Mouse (Mus musculus) neural tube, embryonic 12.5 days (tissue): ENCODE measurements at regions not wholly inside any gene's neighbourhood (a gene's known extent, or its start where the extent isn't known, plus 50 kb on each side); places are given as distances from the start of the nearest gene placed in this dataset.

Experiments
- ATAC-seq: fragments of 200-750 bp; cut with Nextera tagmentation; 2 replicates; pipeline ENCODE4 v1.8.0; 2017; ENCODE audit warnings: low read depth, mild to moderate bottlenecking, moderate TSS enrichment, moderate library complexity; ENCODE audit not compliant: low FRiP score
- H3K27ac ChIP-seq: fragments of 300-500 bp; sonication (generic); 2 replicates; pipeline ENCODE4 v1.5.1; 2016
- H3K27me3 ChIP-seq: fragments of 300-500 bp; sonication (generic); replicated peaks from 2 replicates; pipeline ENCODE4 v1.6.1; 2016; ENCODE audit warnings: mild to moderate bottlenecking
- H3K36me3 ChIP-seq: fragments of 300-500 bp; sonication (generic); 2 replicates; pipeline ENCODE4 v1.6.1; 2016; ENCODE audit warnings: mild to moderate bottlenecking
- H3K4me1 ChIP-seq: fragments of 300-500 bp; sonication (generic); 2 replicates; pipeline ENCODE4 v1.6.1; 2016
- H3K4me2 ChIP-seq: fragments of 300-500 bp; sonication (generic); replicated peaks from 2 replicates; pipeline ENCODE4 v1.6.1; 2016; ENCODE audit warnings: mild to moderate bottlenecking
- H3K4me3 ChIP-seq: fragments of 300-500 bp; sonication (generic); 2 replicates; pipeline ENCODE4 v1.5.1; 2016
- H3K9ac ChIP-seq: fragments of 300-500 bp; sonication (generic); 2 replicates; pipeline ENCODE4 v1.6.1; 2016; ENCODE audit warnings: mild to moderate bottlenecking
- H3K9me3 ChIP-seq: fragments of 300-500 bp; sonication (generic); 2 replicates; pipeline ENCODE4 v1.6.1; 2016; ENCODE audit warnings: mild to moderate bottlenecking
- WGBS: fragments of 180-500 bp; shearing (Covaris S2); methylation state at CpG from one replicate; pipeline ENCODE4 v1.1.7; 2016; 5-methylcytosine and 5-hydroxymethylcytosine counted together

- Histone ChIP-seq H3K36me3 (no peaks in the 10 kb centered on the region), H3K4me3 (no peak overlapping the region), H3K27me3 (no peaks in the 10 kb centered on the region), H3K9ac (no peak overlapping the region), H3K27ac (no peak overlapping the region), H3K9me3 (no peaks in the 10 kb centered on the region), H3K4me1 (no peaks in the 10 kb centered on the region), H3K4me2 (no peak overlapping the region)
- 76% methylated on average over 8 of the region's 8 CpGs for WGBS
- no peak for ATAC-seq
Measured at GRCm38 (mm10) chr4:32188752-32189415, 49.7 kb upstream of the Bach2 start.
